Mouse (Mus musculus) spleen, adult 2 months (tissue): ENCODE measurements around the gene Gjd2. TPM values are rescaled to one million over a fixed set of nuclear protein-coding genes. Genes with fewer than 3 reads are reported as not detected.

Source experiments
- DNase-seq, 2 experiments: peaks; one replicate each; pipeline versions ENCODE4 v3.0.0 to v3.0.0-alpha.2; 2012 to 2021; ENCODE audit warnings: low spot score in 2 of 2, low read depth in 1 of 2
- H3K27ac ChIP-seq: fragments of 200-500 bp; 2 replicates; pipeline ENCODE4 v1.5.1; 2012; ENCODE audit warnings: low read length, inconsistent platforms; ENCODE audit not compliant: insufficient read depth
- H3K27me3 ChIP-seq: fragments of 200-500 bp; 2 replicates; pipeline ENCODE4 v1.6.1; 2012; ENCODE audit warnings: mild to moderate bottlenecking, moderate library complexity, low read length, inconsistent platforms; ENCODE audit not compliant: control insufficient read depth, insufficient read depth
- H3K36me3 ChIP-seq: fragments of 200-500 bp; 2 replicates; pipeline ENCODE4 v1.6.1; 2012; ENCODE audit warnings: mild to moderate bottlenecking, low read length, inconsistent platforms; ENCODE audit not compliant: control insufficient read depth, insufficient read depth
- H3K4me1 ChIP-seq: fragments of 200-500 bp; 2 replicates; pipeline ENCODE4 v1.6.1; 2011; ENCODE audit warnings: inconsistent platforms; ENCODE audit not compliant: control insufficient read depth, insufficient read depth, insufficient read length
- H3K4me3 ChIP-seq: fragments of 200-500 bp; 2 replicates; pipeline ENCODE4 v1.5.1; 2011; ENCODE audit warnings: mild to moderate bottlenecking, inconsistent platforms; ENCODE audit not compliant: insufficient read depth, insufficient read length; ENCODE audit errors: extremely low read depth
- CTCF ChIP-seq: fragments of 200-500 bp; IDR thresholded peaks from 2 replicates; pipeline ENCODE4 v1.5.1; 2011; ENCODE audit warnings: mild to moderate bottlenecking, inconsistent platforms; ENCODE audit not compliant: insufficient read depth, insufficient read length, insufficient replicate concordance; ENCODE audit errors: extremely low read depth
- POLR2A ChIP-seq: fragments of 200-500 bp; IDR thresholded peaks from 2 replicates; pipeline ENCODE4 v1.6.1; 2011; ENCODE audit warnings: low read depth, low read length, inconsistent platforms
- WGBS: fragments of 180-500 bp; shearing (Covaris S2); methylation state at CpG from one replicate; pipeline ENCODE4 v1.1.7; 2018; 5-methylcytosine and 5-hydroxymethylcytosine counted together
- polyA plus RNA-seq: library from polyadenylated mRNA; depleted of rRNA; stranded (reverse); fragments of >200 nt; gene quantifications from 2 replicates; pipeline ENCODE4 v1.2.3, GENCODE M21; 2012; rRNA removed

Gene Gjd2
- polyA plus RNA-seq = not detected in 2 replicates

GRCm38 (mm10) chr2:114013295-114013771 lies at the start of gene Gjd2:
TSS of gene Gjd2 (minus strand) at chr2:114013619.
- WGBS = 2% methylated on average over 58 of the region's 60 CpGs
- TF ChIP-seq POLR2A (no peak), CTCF (no peak)
- no peak within 1 kb of the TSS for H3K27ac ChIP-seq
- no peak for DNase-seq
- H3K27me3 ChIP-seq = peaks cover 9% of the 10 kb centered on the region
- H3K4me3 ChIP-seq = no peak within 1 kb of the TSS
- H3K4me1 ChIP-seq = no peaks in the 10 kb centered on the region
- H3K36me3 ChIP-seq = no peaks in the 10 kb centered on the region

GRCm38 (mm10) chr2:114060071-114060591 lies 46.7 kb upstream of the Gjd2 start:
- H3K27me3 ChIP-seq = no peaks in the 10 kb centered on the region
- TF ChIP-seq CTCF (no peak), POLR2A (no peak)
- no peaks in the 10 kb centered on the region for H3K36me3 ChIP-seq
- H3K4me3 ChIP-seq = no peak overlapping the region
- H3K27ac ChIP-seq = no peak overlapping the region
- WGBS = 74% methylated on average over 6 of the region's 6 CpGs
- H3K4me1 ChIP-seq = no peaks in the 10 kb centered on the region
- no peak for DNase-seq

- TF ChIP-seq POLR2A (no peak), CTCF (no peak)
- 83% methylated on average over 1 of the region's 1 CpGs for WGBS
- H3K4me1 ChIP-seq = no peaks in the 10 kb centered on the region
- H3K4me3 ChIP-seq = no peak overlapping the region
- no peaks in the 10 kb centered on the region for H3K27me3 ChIP-seq
- H3K36me3 ChIP-seq = no peaks in the 10 kb centered on the region
- DNase-seq = no peak
- H3K27ac ChIP-seq = no peak overlapping the region
Observed at GRCm38 (mm10) chr2:114059608-114060007, 46.2 kb upstream of the Gjd2 start.

GRCm38 (mm10) chr2:114058226-114058796 lies 44.9 kb upstream of the Gjd2 start:
- DNase-seq = no peak
- Histone ChIP-seq H3K4me1 (no peaks in the 10 kb centered on the region), H3K27ac (no peak overlapping the region), H3K36me3 (no peaks in the 10 kb centered on the region), H3K4me3 (no peak overlapping the region), H3K27me3 (no peaks in the 10 kb centered on the region)
- TF ChIP-seq POLR2A = no peak
- no peak for TF ChIP-seq CTCF
- 87% methylated on average over 10 of the region's 10 CpGs for WGBS

- Histone ChIP-seq H3K27me3 (no peaks in the 10 kb centered on the region), H3K27ac (no peak overlapping the region), H3K4me3 (no peak overlapping the region), H3K4me1 (no peaks in the 10 kb centered on the region), H3K36me3 (no peaks in the 10 kb centered on the region)
- WGBS = 51% methylated on average over 10 of the region's 10 CpGs
- DNase-seq = no peak
- TF ChIP-seq CTCF (no peak), POLR2A (no peak)
Observed at GRCm38 (mm10) chr2:114057303-114057853, 44.0 kb upstream of the Gjd2 start.

- TF ChIP-seq CTCF = no peak
- no peak for TF ChIP-seq POLR2A
- WGBS = 84% methylated on average over 4 of the region's 4 CpGs
- Histone ChIP-seq H3K27ac (no peak overlapping the region), H3K36me3 (no peaks in the 10 kb centered on the region), H3K27me3 (no peaks in the 10 kb centered on the region), H3K4me1 (no peaks in the 10 kb centered on the region), H3K4me3 (no peak overlapping the region)
- DNase-seq = no peak
Observed at GRCm38 (mm10) chr2:114054129-114054528, 40.7 kb upstream of the Gjd2 start.
